Mouse (Mus musculus): ENCODE measurements at regions not wholly inside any gene's neighbourhood (a gene's known extent, or its start where the extent isn't known, plus 50 kb on each side); places are given as distances from the start of the nearest gene placed in this dataset.

- H3K4me1 ChIP-seq (ENCODE audit: control insufficient read depth, insufficient read depth, low read length), result no peaks in the 10 kb centered on the region
Measured at GRCm38 (mm10) chr1:73074525-73074924, 58.8 kb upstream of the Tnp1 start.

GRCm38 (mm10) chr1:73072237-73072904 lies 56.7 kb upstream of the Tnp1 start:
- DNase-seq (ENCODE audit: extremely low read depth, low read depth, low spot score), result no peak
- Histone ChIP-seq H3K79me2 (ENCODE audit: control insufficient read depth, insufficient read depth, low read length) (no peaks in the 10 kb centered on the region), H3K27me3 (ENCODE audit: control insufficient read depth, insufficient read depth, low read length) (no peaks in the 10 kb centered on the region), H3K4me1 (ENCODE audit: control insufficient read depth, insufficient read depth, low read length) (no peaks in the 10 kb centered on the region), H3K36me3 (ENCODE audit: control insufficient read depth, insufficient read depth, low read length) (no peaks in the 10 kb centered on the region), H3K4me3 (ENCODE audit: insufficient read depth, low read depth, low read length) (no peak overlapping the region), H3K27ac (replicated peaks; ENCODE audit: insufficient read depth, low read depth, low read length) (no peak overlapping the region), H3K9ac (ENCODE audit: low read depth, low read length) (no peak overlapping the region)
- 74% methylated on average over 5 of the region's 5 CpGs for WGBS
- TF ChIP-seq POLR2A (IDR thresholded peaks at IDR 0.05; ENCODE audit: extremely low read depth, insufficient read depth, low read length) (no peak), CTCF (IDR thresholded peaks at IDR 0.05; ENCODE audit: low read depth, low read length) (no peak)

More at GRCm38 (mm10) chr1:73074525-73074924, 58.8 kb upstream of the Tnp1 start:
- H3K79me2 ChIP-seq (ENCODE audit: control insufficient read depth, insufficient read depth, low read length), result no peaks in the 10 kb centered on the region
- H3K27ac ChIP-seq (replicated peaks; ENCODE audit: insufficient read depth, low read depth, low read length), result no peak overlapping the region
- DNase-seq (ENCODE audit: extremely low read depth, low read depth, low spot score), result no peak
- no peak overlapping the region for H3K9ac ChIP-seq (ENCODE audit: low read depth, low read length)
- TF ChIP-seq CTCF (IDR thresholded peaks at IDR 0.05; ENCODE audit: low read depth, low read length) (no peak), POLR2A (IDR thresholded peaks at IDR 0.05; ENCODE audit: extremely low read depth, insufficient read depth, low read length) (no peak)
- no peaks in the 10 kb centered on the region for H3K36me3 ChIP-seq (ENCODE audit: control insufficient read depth, insufficient read depth, low read length)
- no peak overlapping the region for H3K4me3 ChIP-seq (ENCODE audit: insufficient read depth, low read depth, low read length)
- H3K27me3 ChIP-seq (ENCODE audit: control insufficient read depth, insufficient read depth, low read length), result no peaks in the 10 kb centered on the region
- WGBS, result 87% methylated on average over 3 of the region's 3 CpGs

DNA sequence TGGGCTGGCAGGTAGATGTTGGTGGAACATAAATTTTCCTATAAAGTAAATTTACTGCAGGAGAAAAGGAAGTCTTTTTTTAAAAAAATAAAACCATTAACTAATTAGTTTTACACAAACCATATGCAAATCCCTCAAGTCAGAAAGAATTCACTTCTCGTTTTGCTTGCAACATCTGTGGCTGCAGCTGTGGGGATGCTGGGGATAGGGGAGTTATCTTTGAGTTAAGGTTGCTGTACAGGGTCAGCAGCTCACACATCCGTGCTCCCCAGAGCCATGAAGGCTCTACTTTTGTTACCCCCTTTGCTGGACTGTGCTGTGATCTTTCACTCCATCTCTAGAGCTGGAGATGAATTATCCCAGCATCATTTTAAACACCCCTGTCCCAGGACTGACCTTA lies 54.4 kb upstream of the Tnp1 start:
- TF ChIP-seq CTCF (IDR thresholded peaks at IDR 0.05; ENCODE audit: low read depth, low read length), result no peak
- TF ChIP-seq POLR2A (IDR thresholded peaks at IDR 0.05; ENCODE audit: extremely low read depth, insufficient read depth, low read length), result no peak
- no peaks in the 10 kb centered on the region for H3K27me3 ChIP-seq (ENCODE audit: control insufficient read depth, insufficient read depth, low read length)
- DNase-seq (ENCODE audit: extremely low read depth, low read depth, low spot score), result no peak
- 56% methylated on average over 2 of the region's 2 CpGs for WGBS
- no peaks in the 10 kb centered on the region for H3K79me2 ChIP-seq (ENCODE audit: control insufficient read depth, insufficient read depth, low read length)
- H3K4me1 ChIP-seq (ENCODE audit: control insufficient read depth, insufficient read depth, low read length), result no peaks in the 10 kb centered on the region
- H3K36me3 ChIP-seq (ENCODE audit: control insufficient read depth, insufficient read depth, low read length), result no peaks in the 10 kb centered on the region
- H3K27ac ChIP-seq (replicated peaks; ENCODE audit: insufficient read depth, low read depth, low read length), result no peak overlapping the region
- H3K4me3 ChIP-seq (ENCODE audit: insufficient read depth, low read depth, low read length), result no peak overlapping the region
- H3K9ac ChIP-seq (ENCODE audit: low read depth, low read length), result no peak overlapping the region

Data from liver, adult 2 months (tissue).